Mouse (Mus musculus) testis, adult 2 months (tissue): Measurements from ENCODE around the gene Adam23. TPM values are rescaled to one million over a fixed set of nuclear protein-coding genes. Genes with fewer than 3 reads are reported as not detected.

Source experiments
- H3K27ac ChIP-seq: fragments of 200-500 bp; 2 replicates; pipeline ENCODE4 v1.5.1; 2012; ENCODE audit warnings: low read depth, low read length; ENCODE audit not compliant: control insufficient read depth, insufficient read depth
- H3K27me3 ChIP-seq: fragments of 200-500 bp; 2 replicates; pipeline ENCODE4 v1.6.1; 2012; ENCODE audit warnings: mild to moderate bottlenecking, low read length, moderate library complexity; ENCODE audit not compliant: control insufficient read depth, insufficient read depth
- H3K36me3 ChIP-seq: fragments of 200-500 bp; 2 replicates; pipeline ENCODE4 v1.6.1; 2012; ENCODE audit warnings: mild to moderate bottlenecking, low read length; ENCODE audit not compliant: control insufficient read depth, insufficient read depth
- H3K4me1 ChIP-seq: fragments of 200-500 bp; 2 replicates; pipeline ENCODE4 v1.6.1; 2012; ENCODE audit warnings: low read length; ENCODE audit not compliant: control insufficient read depth, insufficient read depth
- H3K4me3 ChIP-seq: fragments of 200-500 bp; 2 replicates; pipeline ENCODE4 v1.5.1; 2012; ENCODE audit warnings: low read depth, mild to moderate bottlenecking, low read length, moderate library complexity, mixed read lengths; ENCODE audit not compliant: control insufficient read depth
- CTCF ChIP-seq: fragments of 200-500 bp; IDR thresholded peaks from 2 replicates; pipeline ENCODE4 v1.5.1; 2012; ENCODE audit warnings: low read depth, mild to moderate bottlenecking, inconsistent platforms, low read length, moderate library complexity; ENCODE audit not compliant: control insufficient read depth, insufficient read depth, insufficient replicate concordance
- POLR2A ChIP-seq: fragments of 200-500 bp; IDR thresholded peaks from 2 replicates; pipeline ENCODE4 v1.6.1; 2012; ENCODE audit warnings: low read depth, mild to moderate bottlenecking, inconsistent platforms, low read length, moderate library complexity; ENCODE audit not compliant: control insufficient read depth
- polyA plus RNA-seq: library from polyadenylated mRNA; depleted of rRNA; stranded (reverse); fragments of >200 nt; gene quantifications from 2 replicates; pipeline ENCODE4 v1.2.3, GENCODE M21; 2012

Gene Adam23
- polyA plus RNA-seq, 1 experiment: 1.8 TPM

- no peak for TF ChIP-seq POLR2A
- no peak for TF ChIP-seq CTCF
- no peak overlapping the region for H3K4me3 ChIP-seq
- H3K36me3 ChIP-seq: no peaks in the 10 kb centered on the region
- H3K27ac ChIP-seq: no peak overlapping the region
- H3K4me1 ChIP-seq: no peaks in the 10 kb centered on the region
- no peaks in the 10 kb centered on the region for H3K27me3 ChIP-seq
These were observed 107.3 kb downstream of the Adam23 start for GRCm38 (mm10) chr1:63553039-63553438.

- no peaks in the 10 kb centered on the region for H3K27me3 ChIP-seq
- no peak overlapping the region for H3K27ac ChIP-seq
- H3K4me3 ChIP-seq: no peak overlapping the region
- TF ChIP-seq CTCF (no peak), POLR2A (no peak)
- H3K36me3 ChIP-seq: no peaks in the 10 kb centered on the region
- H3K4me1 ChIP-seq: no peaks in the 10 kb centered on the region
These were observed 116.3 kb downstream of the Adam23 start for GRCm38 (mm10) chr1:63561772-63562520.

GRCm38 (mm10) chr1:63563928-63564327 lies 118.2 kb downstream of the Adam23 start:
- no peak overlapping the region for H3K4me3 ChIP-seq

GRCm38 (mm10) chr1:63566501-63566900 lies 120.8 kb downstream of the Adam23 start:
- no peak overlapping the region for H3K4me3 ChIP-seq
- no peaks in the 10 kb centered on the region for H3K36me3 ChIP-seq
- H3K27me3 ChIP-seq: no peaks in the 10 kb centered on the region
- TF ChIP-seq CTCF: no peak
- no peak for TF ChIP-seq POLR2A
- no peaks in the 10 kb centered on the region for H3K4me1 ChIP-seq
- H3K27ac ChIP-seq: no peak overlapping the region

More at GRCm38 (mm10) chr1:63563928-63564327, 118.2 kb downstream of the Adam23 start:
- Histone ChIP-seq H3K27me3 (no peaks in the 10 kb centered on the region), H3K36me3 (no peaks in the 10 kb centered on the region), H3K4me1 (no peaks in the 10 kb centered on the region), H3K27ac (no peak overlapping the region)
- TF ChIP-seq CTCF: no peak
- TF ChIP-seq POLR2A: no peak

GRCm38 (mm10) chr1:63567031-63567430 lies 121.3 kb downstream of the Adam23 start:
- Histone ChIP-seq H3K4me3 (no peak overlapping the region), H3K27ac (no peak overlapping the region), H3K4me1 (no peaks in the 10 kb centered on the region), H3K36me3 (no peaks in the 10 kb centered on the region), H3K27me3 (no peaks in the 10 kb centered on the region)
- TF ChIP-seq CTCF: no peak
- TF ChIP-seq POLR2A: no peak

- TF ChIP-seq CTCF: no peak
- TF ChIP-seq POLR2A: no peak
- Histone ChIP-seq H3K4me1 (no peaks in the 10 kb centered on the region), H3K27me3 (no peaks in the 10 kb centered on the region), H3K4me3 (no peak overlapping the region), H3K36me3 (no peaks in the 10 kb centered on the region), H3K27ac (no peak overlapping the region)
These were observed 126.5 kb downstream of the Adam23 start for GRCm38 (mm10) chr1:63572229-63572628.

GRCm38 (mm10) chr1:63573432-63573831 lies 127.7 kb downstream of the Adam23 start:
- Histone ChIP-seq H3K36me3 (no peaks in the 10 kb centered on the region), H3K4me1 (no peaks in the 10 kb centered on the region), H3K27ac (no peak overlapping the region), H3K27me3 (no peaks in the 10 kb centered on the region), H3K4me3 (no peak overlapping the region)
- no peak for TF ChIP-seq POLR2A
- no peak for TF ChIP-seq CTCF
